Mouse (Mus musculus): ENCODE data around the gene Hlcs.

DNA sequence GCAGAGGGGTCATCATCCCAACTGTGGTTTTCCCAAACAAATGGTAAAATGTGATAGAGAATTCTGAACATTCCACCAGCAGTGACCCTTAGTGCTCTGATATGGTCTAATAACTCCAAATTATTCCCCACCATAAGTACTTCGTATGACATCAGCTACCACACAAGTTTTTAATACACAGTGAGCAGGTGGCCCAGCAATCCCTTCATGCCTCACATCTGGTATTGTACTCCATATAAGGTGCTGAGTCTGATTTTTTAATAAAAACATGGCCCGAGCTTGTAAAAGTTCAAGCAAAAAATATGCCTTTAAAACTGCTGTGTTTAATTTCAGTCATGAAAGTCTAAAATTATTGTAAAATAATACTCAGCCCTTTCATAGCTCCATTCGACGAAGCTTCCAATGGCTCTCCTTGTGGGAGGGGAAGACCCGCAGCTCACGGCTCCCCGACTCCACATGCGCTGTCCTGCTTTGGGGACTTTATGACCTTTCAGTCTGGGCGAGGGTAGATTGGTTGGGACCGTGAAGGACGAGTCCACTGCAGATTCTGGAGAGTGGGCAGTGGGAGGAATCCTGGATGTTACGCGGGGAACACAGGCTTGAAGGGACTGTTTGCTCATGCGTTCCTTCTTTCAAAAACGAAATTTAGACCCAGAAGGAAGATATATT is 102.5 kb downstream of the Hlcs start:
- TF ChIP-seq CTCF (conservative IDR thresholded peaks at IDR 0.05; ENCODE audit: insufficient read depth, insufficient read length, low read depth, low read length) (no peak), POLR2A (IDR thresholded peaks at IDR 0.05; ENCODE audit: low read depth, low read length) (no peak)

Measured in kidney, adult 2 months (tissue).